Mouse (Mus musculus) cerebellum, postnatal 4 days (tissue): ENCODE data around the gene Soga1.

Experiments
- DNase-seq, 2 experiments: peaks; one replicate each; pipeline ENCODE4 v3.0.0; 2022; ENCODE audit warnings: low spot score in 2 of 2, mixed read lengths in 1 of 2

The Soga1 gene

DNA sequence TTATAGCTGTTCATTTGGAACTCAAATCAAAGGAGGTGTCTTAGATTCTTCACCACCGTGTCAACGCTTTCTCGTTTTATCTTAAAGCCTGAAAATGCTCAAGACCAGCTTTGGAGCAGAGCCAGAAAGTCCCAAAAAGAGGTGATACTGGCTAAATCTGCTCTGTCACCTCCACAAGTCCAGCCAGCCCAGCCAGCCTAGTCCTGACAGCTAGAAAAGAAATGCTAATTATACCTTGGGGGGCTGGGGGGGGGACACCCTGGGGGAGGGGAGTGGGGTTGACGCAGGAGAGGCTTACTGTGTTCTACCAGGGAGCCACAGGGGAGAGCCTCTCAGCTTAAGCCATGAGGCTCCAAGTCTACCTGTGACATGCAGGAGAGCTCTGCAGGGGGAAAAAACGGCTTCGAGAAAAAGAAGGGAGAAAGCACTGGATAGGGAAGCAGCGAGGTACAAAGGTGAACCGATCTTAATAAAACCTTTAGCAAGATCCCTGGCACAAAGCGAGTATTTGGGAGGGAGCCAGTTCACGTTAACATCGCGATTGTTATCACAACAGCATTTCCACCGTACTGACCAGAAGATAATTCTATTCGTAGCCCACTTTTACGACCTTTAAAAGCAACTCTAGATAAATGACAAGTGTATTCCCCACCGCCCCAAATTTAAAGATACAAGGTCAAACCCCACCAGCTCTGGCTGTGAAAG, 88.2 kb downstream of the Soga1 start:
- no peak for DNase-seq

DNA sequence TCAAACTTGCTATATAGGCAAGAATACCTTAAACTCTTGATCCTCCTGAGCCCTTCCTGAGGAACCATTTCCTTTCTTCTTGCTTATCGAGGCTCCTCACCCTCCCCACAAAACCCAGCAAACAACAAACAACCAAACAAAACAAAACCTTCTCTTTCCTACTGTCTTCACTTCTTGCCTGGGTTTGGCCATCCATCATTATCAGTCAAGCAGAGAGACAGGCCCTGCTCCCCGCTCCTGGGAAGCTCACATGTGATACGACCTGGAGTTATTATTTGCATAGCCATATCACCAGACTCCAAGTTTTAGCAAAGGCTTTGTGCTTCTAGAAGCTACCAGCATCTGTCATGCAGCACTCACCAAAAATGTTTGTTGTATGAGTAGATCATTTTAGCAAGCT, 91.7 kb downstream of the Soga1 start:
- no peak for DNase-seq

DNA sequence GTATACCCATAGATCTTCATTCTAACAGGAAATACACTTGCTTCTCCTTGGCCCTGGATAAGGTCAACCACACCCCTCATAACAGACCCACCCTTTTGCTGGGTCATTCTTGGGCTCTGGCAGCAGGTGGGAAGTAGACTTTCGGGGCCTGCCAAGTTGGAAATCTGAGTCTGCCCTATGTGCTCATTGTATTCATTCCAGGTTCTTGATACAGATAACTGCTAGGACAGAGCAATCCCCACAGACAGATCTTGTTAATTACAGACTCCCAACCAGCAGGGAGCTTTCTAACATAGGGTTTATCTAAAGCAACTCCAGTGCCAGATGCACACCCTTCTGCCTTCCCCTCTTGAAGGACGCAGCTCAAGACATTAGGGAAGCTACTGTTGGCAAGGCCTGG, 96.2 kb downstream of the Soga1 start:
- DNase-seq, result no peak

DNA sequence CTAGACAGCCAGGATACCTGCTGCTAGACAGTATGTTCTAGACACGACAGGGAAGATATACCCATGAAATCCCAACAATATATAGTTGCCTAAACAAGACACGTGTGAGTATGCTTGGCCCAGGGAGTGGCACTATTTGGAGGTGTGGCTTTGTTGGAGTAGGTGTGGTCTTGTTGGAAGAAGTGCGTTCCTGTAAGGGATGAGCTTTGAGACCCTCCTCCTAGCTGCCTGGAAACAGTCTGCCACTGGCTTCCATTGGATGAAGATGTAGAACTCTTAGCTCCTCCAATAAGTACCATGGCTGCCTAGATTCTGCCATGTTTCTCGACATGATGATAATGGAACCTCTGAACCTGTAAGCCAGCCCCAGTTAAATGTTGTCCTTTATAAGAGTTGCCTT, 97.8 kb downstream of the Soga1 start:
- DNase-seq, result no peak

DNA sequence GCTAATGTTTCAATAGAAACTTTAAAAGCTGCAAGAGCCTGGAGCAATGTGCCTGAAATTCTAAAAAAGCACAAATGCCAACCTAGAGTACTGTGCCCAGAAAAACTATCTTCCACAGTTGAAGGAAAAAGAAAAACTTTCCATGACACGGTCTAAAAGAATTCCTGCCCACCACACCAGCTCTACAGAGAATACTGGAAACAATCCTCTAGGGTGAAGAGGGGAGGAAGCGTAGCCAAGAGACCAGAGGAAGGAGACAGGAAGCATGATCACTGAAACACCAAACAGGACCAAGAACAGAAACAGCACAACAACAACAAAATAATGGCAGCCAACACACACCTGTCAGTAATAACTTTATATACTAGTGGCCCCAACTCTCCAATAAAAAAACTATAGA, 99.0 kb downstream of the Soga1 start:
- DNase-seq, result no peak

DNA sequence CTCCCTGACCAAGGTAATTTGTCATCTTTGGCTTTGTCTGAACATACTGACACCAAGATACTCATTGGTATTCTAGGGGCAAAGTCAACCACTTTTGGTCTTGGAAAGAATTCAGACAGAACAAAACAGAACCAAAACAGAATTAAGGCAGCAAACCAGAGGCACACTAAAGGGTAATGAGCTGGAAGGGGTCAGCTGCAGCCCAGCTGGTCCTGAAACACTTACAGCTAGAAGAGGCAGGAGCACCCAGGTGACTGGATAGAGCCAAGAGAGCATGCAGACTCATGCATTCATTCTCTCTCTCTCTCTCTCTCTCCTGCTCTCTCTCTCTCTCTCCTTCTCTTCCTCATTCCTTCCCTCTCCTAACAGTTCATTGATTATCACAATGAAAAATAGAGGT, 102.3 kb downstream of the Soga1 start:
- DNase-seq, result no peak

DNA sequence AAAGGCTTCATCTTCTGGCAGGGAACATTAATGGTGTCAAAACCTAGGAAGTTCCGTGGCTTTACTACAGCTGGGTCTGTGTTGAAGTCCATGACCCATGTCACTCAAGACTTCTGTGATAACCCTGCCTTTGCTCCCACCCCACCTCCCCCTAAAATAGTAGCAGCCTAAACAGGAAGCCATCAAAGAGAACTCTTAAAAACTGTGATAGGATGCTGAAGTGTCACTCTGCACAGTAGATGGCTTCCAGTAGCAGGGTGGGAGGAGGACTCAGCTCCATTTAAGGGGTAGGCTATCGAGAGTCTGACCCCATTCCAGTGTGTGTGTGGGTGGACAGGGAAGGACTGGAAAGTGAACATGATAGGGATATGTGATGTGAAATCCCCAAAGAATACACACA, 104.1 kb downstream of the Soga1 start:
- DNase-seq, result no peak

DNA sequence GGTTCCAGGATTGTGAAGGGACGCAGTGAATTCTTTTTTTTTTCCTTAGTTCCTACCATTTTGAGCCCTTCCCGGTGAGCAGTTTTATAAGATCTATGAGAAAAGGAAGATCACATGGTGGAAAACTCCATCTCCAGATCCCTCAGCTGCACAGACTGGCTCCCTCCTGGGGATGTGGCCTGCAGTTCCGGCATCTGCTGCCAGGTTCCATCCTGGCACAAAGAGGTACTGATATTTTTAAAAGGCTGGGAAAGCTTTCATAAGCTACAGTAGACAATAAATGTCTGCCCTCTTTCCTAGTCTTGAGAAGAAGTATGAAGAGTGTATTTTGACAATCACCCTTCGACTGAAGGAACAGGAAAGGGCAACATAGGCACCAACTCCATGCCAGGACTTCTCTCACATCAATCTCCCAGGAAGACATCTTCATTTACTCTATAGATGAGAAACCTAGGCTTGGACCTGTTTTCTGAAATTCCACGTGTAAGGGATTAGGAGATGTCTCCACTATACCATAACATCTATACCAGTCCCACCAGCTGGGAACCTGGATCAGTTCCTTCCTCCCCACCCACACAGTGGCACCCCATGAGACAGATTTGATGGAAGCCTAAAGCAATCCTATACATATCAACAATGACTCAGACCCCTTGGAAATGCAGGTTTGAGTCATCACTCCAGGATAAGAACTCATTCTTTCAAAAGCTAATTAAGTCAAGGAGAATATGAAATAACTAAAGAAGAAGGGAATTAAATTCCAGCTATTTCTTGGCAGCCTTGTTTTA, 105.5 kb downstream of the Soga1 start:
- no peak for DNase-seq

DNA sequence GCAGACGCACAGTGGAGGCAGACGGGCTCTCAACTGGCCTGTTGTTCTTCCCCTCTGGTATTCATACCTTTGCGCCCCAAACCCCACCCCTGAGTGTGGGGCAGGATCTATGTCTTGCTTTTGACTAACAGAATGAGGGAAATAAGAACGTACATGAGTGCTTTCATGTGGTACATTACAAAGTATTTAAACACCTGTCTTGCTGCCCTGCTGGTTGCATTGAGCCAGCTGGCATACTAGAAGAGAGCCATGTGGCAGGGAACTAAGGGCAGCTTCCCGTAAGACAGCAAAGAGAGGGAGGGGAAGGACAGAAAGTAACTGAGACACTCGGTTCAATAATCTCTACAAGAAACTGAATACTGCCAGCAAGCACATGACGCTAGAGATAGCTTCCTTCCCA, 108.8 kb downstream of the Soga1 start:
- no peak for DNase-seq

DNA sequence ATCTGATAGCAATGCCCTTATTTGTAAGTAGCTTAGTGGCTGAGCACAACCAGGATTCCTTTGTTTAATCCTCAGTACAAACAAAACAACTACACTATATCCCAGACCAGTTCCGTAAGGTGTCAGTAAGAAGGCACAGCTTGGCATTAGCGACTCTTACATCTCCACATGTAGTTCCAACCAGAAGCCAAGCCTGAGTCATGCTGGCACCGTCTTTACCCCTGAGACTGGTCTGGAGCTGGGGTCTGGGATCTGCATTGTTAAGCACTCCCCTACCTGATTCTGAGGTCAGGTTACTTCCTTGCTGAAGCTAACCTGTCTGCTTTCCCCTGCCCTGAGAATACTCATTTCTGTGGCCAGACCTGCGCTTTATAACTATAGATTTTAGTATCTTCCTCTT, 110.6 kb downstream of the Soga1 start:
- DNase-seq, result no peak

DNA sequence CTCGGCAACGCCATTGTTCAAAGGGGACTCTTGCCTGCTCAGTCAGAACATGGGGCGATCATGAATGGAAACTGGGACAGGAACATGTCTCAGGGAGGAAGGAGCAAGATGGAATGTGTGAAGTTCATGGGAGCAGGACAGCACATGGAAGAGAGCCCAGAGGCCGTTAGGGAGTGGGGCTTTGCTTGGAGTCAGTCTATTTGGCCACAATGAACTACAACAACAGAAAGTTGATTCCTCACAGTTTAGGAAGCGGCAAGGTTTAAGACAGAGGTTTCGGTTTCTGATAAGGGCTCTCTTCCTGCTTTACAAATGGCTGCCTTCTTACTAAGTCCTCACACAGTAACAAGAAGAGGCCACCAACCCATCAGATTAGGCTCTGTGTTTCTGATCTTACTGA, 111.7 kb downstream of the Soga1 start:
- DNase-seq, result no peak
